Mouse (Mus musculus): Measurements from ENCODE around the gene Sdk1.

Sdk1 gene

DNA sequence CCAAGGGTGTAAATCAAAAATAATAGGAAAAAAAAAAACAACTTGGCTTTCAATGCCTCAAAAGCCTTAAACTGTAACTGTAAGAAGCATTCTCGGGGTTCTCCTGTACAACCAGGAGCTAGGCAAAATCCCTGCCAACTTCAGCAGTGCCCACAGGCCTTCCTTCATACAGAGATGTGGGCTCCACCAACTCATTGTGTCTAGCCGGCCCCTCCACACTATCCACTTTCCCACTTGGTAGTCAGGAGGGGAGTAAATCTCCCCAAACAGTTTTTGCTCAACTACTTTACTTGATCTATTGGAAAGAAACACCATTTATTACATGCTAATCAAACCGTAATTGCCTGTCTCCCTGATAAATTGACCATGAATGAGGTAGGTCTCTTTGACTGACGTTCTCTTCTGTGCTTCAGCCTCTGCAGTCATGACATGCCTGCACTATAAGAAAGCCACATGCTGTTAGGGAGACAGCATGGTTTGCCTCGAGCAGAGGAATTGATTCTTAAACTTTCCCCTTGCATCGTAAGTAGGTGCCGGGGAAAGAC, 445.7 kb downstream of the Sdk1 start:
- no peaks in the 10 kb centered on the region; the same call in 1 of the 2 replicates for H3K27me3 ChIP-seq (ENCODE audit: control insufficient read depth, insufficient read depth, low read length, poor library complexity, severe bottlenecking)
- DNase-seq (ENCODE audit: low read depth, low spot score): no peak
- H3K36me3 ChIP-seq (ENCODE audit: control insufficient read depth, insufficient read depth, low read length, poor library complexity, severe bottlenecking): no peaks in the 10 kb centered on the region

DNA sequence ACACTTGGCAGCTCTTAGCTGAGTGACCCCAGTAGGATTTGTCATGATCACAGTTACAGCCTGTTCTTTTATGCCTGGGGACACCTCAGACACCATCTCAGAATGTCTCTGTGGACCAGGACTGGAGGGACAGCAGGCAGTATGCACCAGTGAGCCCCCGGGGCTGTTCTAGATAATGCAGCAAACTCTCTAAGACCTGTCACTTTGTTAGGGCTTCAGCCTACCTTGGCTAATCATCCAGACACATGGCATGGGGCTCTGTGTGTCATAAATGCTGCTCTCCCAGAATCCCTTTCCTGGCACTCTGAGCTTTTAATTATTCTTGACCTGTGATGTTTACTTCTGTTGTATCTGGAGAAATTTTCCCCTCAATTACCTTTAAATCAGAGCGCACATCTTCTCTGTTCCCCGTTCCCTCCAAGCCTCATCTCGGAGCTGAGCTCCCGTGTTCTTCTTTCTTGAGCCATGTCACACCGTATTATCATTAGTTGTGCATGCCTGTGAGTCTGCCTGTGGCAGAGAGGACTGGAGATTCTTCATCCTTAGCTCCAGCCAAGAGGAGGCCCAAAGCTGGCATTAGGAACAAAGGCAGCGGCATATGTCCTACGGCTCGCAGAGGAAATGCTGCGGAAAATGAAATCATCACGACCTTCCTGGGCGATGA, 448.3 kb downstream of the Sdk1 start:
- no peak for DNase-seq (ENCODE audit: low read depth, low spot score)
- H3K36me3 ChIP-seq (ENCODE audit: control insufficient read depth, insufficient read depth, low read length, poor library complexity, severe bottlenecking): no peaks in the 10 kb centered on the region

DNA sequence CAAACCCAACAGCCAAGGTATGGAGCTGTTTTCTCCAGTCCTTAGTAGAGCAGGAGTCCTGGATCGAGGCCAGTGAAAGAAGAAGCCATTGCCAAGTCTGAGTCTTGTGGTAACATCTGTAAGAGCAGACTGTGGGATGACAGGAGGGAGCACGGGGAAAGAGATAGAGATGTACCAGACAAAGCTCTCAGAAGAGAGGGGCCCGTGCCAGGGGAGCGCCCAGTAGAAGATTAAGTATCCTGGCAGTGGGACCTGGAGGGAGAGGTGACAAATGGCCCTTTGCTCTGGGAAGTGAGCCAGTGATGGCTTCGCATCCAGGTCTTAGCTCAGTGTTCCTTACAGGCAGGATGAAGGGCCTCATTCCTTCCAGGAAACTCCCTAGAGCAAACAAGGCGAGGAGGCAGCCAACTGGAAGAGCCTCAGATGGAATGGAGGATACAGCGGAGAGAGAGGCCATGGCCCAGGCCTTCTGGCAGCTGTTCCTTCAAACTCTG, 450.2 kb downstream of the Sdk1 start:
- no peak for DNase-seq (ENCODE audit: low read depth, low spot score)
- Histone ChIP-seq H3K27me3 (ENCODE audit: control insufficient read depth, insufficient read depth, low read length, poor library complexity, severe bottlenecking) (no peaks in the 10 kb centered on the region; the same call in 1 of the 2 replicates), H3K36me3 (ENCODE audit: control insufficient read depth, insufficient read depth, low read length, poor library complexity, severe bottlenecking) (no peaks in the 10 kb centered on the region)

More for the DNA sequence above, 448.3 kb downstream of the Sdk1 start:
- no peaks in the 10 kb centered on the region; the same call in 1 of the 2 replicates for H3K27me3 ChIP-seq (ENCODE audit: control insufficient read depth, insufficient read depth, low read length, poor library complexity, severe bottlenecking)

- no peaks in the 10 kb centered on the region for H3K36me3 ChIP-seq (ENCODE audit: control insufficient read depth, insufficient read depth, low read length, poor library complexity, severe bottlenecking)
- DNase-seq (ENCODE audit: low read depth, low spot score): no peak
- H3K27me3 ChIP-seq (ENCODE audit: control insufficient read depth, insufficient read depth, low read length, poor library complexity, severe bottlenecking): no peaks in the 10 kb centered on the region
Observed at GRCm38 (mm10) chr5:141693716-141694115, 452.4 kb downstream of the Sdk1 start.

DNA sequence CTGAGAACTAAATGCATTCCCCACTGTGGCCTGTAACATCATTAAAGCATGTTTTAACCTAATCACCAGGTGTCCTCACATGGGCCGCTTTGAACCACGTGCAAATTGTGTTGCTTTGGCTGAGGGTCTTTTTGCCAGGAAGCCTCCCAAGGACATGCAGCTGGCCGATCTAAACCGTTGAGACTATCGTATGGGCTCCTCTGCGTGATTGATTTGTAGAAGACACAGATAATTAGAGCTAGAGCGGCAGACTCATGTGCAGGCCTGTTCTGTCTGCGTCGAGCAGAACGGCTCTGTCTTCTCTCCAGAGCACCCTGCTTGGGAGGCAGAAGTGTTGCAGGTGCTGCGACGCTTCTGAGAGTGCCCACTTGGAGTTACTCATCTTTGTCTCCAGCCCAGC, 453.6 kb downstream of the Sdk1 start:
- DNase-seq (ENCODE audit: low read depth, low spot score): no peak
- Histone ChIP-seq H3K36me3 (ENCODE audit: control insufficient read depth, insufficient read depth, low read length, poor library complexity, severe bottlenecking) (no peaks in the 10 kb centered on the region), H3K27me3 (ENCODE audit: control insufficient read depth, insufficient read depth, low read length, poor library complexity, severe bottlenecking) (no peaks in the 10 kb centered on the region)

- DNase-seq (ENCODE audit: low read depth, low spot score): no peak
- Histone ChIP-seq H3K36me3 (ENCODE audit: control insufficient read depth, insufficient read depth, low read length, poor library complexity, severe bottlenecking) (no peaks in the 10 kb centered on the region), H3K27me3 (ENCODE audit: control insufficient read depth, insufficient read depth, low read length, poor library complexity, severe bottlenecking) (no peaks in the 10 kb centered on the region)
Observed at GRCm38 (mm10) chr5:141698406-141698805, 457.1 kb downstream of the Sdk1 start.

DNA sequence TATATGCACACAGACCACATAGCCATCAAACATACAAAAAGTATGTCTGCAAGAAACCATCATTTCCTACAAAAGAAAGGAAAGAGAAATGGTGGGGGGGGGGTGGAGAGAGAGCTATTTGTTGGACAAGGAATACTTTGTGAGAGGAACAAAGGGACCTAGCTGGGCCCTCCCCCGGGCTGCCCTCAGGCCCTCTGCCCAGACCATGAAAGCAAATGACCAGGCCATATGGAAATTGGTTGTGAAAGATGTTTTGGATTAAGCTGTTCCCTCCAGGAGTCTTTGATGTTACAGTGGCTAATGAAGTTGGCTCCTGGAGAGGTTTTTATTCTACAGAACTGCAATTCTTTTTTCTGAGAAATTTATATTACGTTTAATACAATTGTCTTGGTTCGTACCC, 479.5 kb downstream of the Sdk1 start:
- Histone ChIP-seq H3K27me3 (ENCODE audit: control insufficient read depth, insufficient read depth, low read length, poor library complexity, severe bottlenecking) (no peaks in the 10 kb centered on the region), H3K36me3 (ENCODE audit: control insufficient read depth, insufficient read depth, low read length, poor library complexity, severe bottlenecking) (no peaks in the 10 kb centered on the region)
- no peak for DNase-seq (ENCODE audit: low read depth, low spot score)

DNA sequence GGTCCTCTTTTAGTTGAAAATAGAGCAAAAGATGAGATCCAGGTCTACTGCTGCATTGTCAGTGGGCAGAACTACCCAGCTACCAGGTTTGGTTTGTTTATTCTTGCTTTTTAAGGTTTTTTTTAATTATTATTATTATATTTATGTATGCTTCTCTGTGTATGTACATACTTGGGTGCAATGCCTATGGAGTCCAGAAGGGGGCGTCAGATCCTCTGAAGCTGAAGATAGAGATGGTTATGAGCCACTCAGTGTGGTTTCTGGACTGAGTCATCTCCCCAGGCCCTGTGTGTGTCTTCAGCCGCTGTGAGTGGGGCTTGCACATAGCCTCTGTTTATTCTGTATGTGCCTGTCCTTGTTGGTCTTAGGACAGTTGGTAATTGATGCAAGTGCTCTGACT, 486.7 kb downstream of the Sdk1 start:
- H3K27me3 ChIP-seq (ENCODE audit: control insufficient read depth, insufficient read depth, low read length, poor library complexity, severe bottlenecking): no peaks in the 10 kb centered on the region
- no peak for DNase-seq (ENCODE audit: low read depth, low spot score)
- H3K36me3 ChIP-seq (ENCODE audit: control insufficient read depth, insufficient read depth, low read length, poor library complexity, severe bottlenecking): no peaks in the 10 kb centered on the region

DNA sequence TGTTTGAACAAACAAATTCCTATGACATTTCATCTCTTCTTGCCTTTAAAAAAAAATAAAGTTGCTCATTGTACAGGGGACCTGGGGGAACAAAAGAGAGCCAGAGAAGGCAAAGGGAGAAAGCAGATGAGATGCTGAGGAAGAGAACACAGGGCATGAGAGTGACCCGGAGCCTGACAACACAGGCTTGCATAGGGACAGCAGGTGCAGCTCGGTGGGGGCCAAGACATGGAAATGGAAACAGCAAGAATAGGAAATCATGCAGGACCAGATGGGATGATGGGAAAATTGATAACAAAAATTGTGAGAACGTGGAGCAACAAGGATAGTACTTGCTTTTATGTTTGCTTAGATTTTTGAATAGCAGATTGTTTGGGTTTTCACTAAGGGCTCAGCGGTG, 488.7 kb downstream of the Sdk1 start:
- no peaks in the 10 kb centered on the region for H3K36me3 ChIP-seq (ENCODE audit: control insufficient read depth, insufficient read depth, low read length, poor library complexity, severe bottlenecking)
- no peaks in the 10 kb centered on the region for H3K27me3 ChIP-seq (ENCODE audit: control insufficient read depth, insufficient read depth, low read length, poor library complexity, severe bottlenecking)
- no peak for DNase-seq (ENCODE audit: low read depth, low spot score)

DNA sequence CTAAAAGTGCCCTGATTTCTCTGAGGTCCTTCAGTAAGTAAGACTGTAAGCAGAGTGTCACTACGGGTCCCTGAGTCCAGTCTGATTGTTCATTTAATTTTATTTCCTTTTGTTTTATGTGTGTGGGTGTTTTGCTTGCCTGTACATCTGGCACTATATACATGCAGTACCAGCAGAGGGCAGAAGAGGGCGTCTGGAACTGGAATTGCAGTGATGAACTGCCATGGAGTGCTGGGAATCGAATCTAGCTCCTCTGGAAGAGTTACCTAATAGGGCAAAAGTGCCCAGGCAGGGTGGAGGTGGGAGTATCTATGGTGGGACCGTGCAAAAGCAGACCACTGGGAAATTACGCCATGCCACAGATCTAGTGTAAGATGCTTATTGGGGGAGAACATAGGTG, 497.4 kb downstream of the Sdk1 start:
- H3K36me3 ChIP-seq (ENCODE audit: control insufficient read depth, insufficient read depth, low read length, poor library complexity, severe bottlenecking): no peaks in the 10 kb centered on the region
- H3K27me3 ChIP-seq (ENCODE audit: control insufficient read depth, insufficient read depth, low read length, poor library complexity, severe bottlenecking): no peaks in the 10 kb centered on the region
- peak; percentile 13 for DNase-seq (ENCODE audit: low read depth, low spot score)

DNA sequence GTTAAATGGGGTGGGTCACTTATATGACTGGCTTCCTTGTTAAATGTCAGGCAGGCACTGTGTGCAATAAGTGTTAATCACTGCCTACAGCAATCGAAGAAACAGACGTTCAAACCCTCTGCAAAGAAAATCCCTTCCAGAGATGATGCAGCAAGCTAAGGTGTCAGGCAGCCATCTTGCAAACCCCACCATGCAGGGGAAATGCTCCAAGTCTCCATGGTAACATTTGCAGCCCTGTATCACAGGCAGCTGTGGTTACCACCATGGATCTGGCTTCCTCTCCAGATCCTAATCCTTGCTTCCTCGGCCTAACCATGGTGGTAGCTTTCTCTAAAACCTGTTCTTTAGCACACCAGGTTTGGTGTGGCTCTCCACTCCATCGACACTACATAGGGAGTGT, 507.5 kb downstream of the Sdk1 start:
- H3K27me3 ChIP-seq (ENCODE audit: control insufficient read depth, insufficient read depth, low read length, poor library complexity, severe bottlenecking): no peaks in the 10 kb centered on the region
- no peak for DNase-seq (ENCODE audit: low read depth, low spot score)
- no peaks in the 10 kb centered on the region for H3K36me3 ChIP-seq (ENCODE audit: control insufficient read depth, insufficient read depth, low read length, poor library complexity, severe bottlenecking)

DNA sequence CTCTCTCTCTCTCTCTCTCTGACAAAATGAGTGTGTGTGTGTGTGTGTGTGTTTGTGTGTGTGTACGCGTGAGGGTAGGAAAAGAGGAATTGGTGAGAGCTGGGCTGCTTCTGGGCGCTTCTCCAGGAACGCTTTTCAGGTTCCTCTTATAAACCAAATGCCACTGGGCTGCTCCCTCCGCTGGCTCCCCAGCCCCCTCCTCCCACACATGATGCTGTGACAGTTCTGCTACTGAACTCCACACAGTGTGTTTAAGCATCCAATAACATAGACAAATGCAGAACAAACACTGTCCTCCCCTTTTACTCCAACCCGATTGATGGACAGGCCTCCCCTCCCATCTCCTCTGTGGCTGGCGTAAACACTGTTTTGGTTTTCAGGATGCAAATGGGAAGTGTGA, 513.0 kb downstream of the Sdk1 start:
- Histone ChIP-seq H3K27me3 (ENCODE audit: control insufficient read depth, insufficient read depth, low read length, poor library complexity, severe bottlenecking) (no peaks in the 10 kb centered on the region), H3K36me3 (ENCODE audit: control insufficient read depth, insufficient read depth, low read length, poor library complexity, severe bottlenecking) (no peaks in the 10 kb centered on the region)
- no peak for DNase-seq (ENCODE audit: low read depth, low spot score)

- no peaks in the 10 kb centered on the region for H3K36me3 ChIP-seq (ENCODE audit: control insufficient read depth, insufficient read depth, low read length, poor library complexity, severe bottlenecking)
- no peaks in the 10 kb centered on the region for H3K27me3 ChIP-seq (ENCODE audit: control insufficient read depth, insufficient read depth, low read length, poor library complexity, severe bottlenecking)
- peak; percentile 5 for DNase-seq (ENCODE audit: low read depth, low spot score)
Observed at GRCm38 (mm10) chr5:141758885-141759284, 517.6 kb downstream of the Sdk1 start.

DNA sequence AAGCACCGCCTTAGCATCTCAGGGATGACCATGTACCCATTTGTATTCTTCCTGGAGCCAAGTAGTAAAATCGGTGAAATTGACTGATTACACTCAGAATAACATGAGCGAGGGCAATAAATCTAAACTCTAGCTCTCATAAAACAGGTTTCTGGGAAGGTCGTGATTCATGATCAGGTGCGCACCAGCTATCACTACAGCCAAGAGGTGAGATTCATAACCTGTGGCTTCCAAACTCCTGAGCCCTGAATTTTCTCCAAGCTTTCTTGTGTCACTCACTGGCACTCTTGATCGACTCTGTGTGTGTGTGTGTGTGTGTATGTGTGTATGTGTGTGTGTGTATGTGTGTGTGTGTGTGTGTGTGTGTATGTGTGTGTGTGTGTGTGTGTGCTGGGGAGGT, 522.8 kb downstream of the Sdk1 start:
- Histone ChIP-seq H3K27me3 (ENCODE audit: control insufficient read depth, insufficient read depth, low read length, poor library complexity, severe bottlenecking) (no peaks in the 10 kb centered on the region), H3K36me3 (ENCODE audit: control insufficient read depth, insufficient read depth, low read length, poor library complexity, severe bottlenecking) (no peaks in the 10 kb centered on the region)
- no peak for DNase-seq (ENCODE audit: low read depth, low spot score)

GRCm38 (mm10) chr5:141768761-141769515, 527.6 kb downstream of the Sdk1 start:
- Histone ChIP-seq H3K27me3 (ENCODE audit: control insufficient read depth, insufficient read depth, low read length, poor library complexity, severe bottlenecking) (no peaks in the 10 kb centered on the region), H3K36me3 (ENCODE audit: control insufficient read depth, insufficient read depth, low read length, poor library complexity, severe bottlenecking) (no peaks in the 10 kb centered on the region)
- no peak for DNase-seq (ENCODE audit: low read depth, low spot score)
